Mouse (Mus musculus): Measurements from ENCODE around the gene Ceacam3. TPM values are rescaled to one million over a fixed set of nuclear protein-coding genes. Genes with fewer than 3 reads are reported as not detected.
A peak's percentile ranks its signal among the peaks of the same experiment; 100 is the strongest.
"Not testable (repeated sequence)": the region's sequence is repeated elsewhere in the genome, so short reads cannot be mapped to it uniquely, and the experiment has no call there.

Ceacam3 gene
- not detected in 2 replicates for polyA plus RNA-seq (2014; fragmentation: Nextera tagmentation; extraction: Ambion mirVana)

- 83% methylated on average over 2 of the region's 2 CpGs for WGBS
- H3K36me3 ChIP-seq (ENCODE audit: insufficient read depth) = no peaks in the 10 kb centered on the region
These were observed at the start of gene Ceacam3 for GRCm38 (mm10) chr7:17149931-17150330. Gene Ceacam3, plus strand, starts transcription at chr7:17150282.

GRCm38 (mm10) chr7:17101631-17102030 lies 48.5 kb upstream of the Ceacam3 start:
- not testable (repeated sequence) for H3K9ac ChIP-seq; H3K4me3 ChIP-seq (ENCODE audit: low read depth, low read length); H3K36me3 ChIP-seq (ENCODE audit: insufficient read depth); ATAC-seq (ENCODE audit: insufficient read depth); H3K4me2 ChIP-seq; DNase-seq; H3K4me1 ChIP-seq (ENCODE audit: insufficient read depth); H3K9me3 ChIP-seq (ENCODE audit: low read depth, low read length); H3K27me3 ChIP-seq (ENCODE audit: insufficient read depth, low read length); H3K27ac ChIP-seq (ENCODE audit: low read depth)
- WGBS = 89% methylated on average over 13 of the region's 13 CpGs

More at GRCm38 (mm10) chr7:17149931-17150330, at the start of gene Ceacam3:
- ATAC-seq (ENCODE audit: insufficient read depth) (no peak), DNase-seq (no peak)
- no peak for TF ChIP-seq CTCF (IDR thresholded peaks at IDR 0.05; ENCODE audit: low read depth)
- no peak within 1 kb of the TSS for H3K4me3 ChIP-seq (ENCODE audit: low read depth, low read length)
- no peak within 1 kb of the TSS for H3K4me2 ChIP-seq
- H3K9ac ChIP-seq = no peak within 1 kb of the TSS
- H3K9me3 ChIP-seq (ENCODE audit: low read depth, low read length) = no peaks in the 10 kb centered on the region
- no peaks in the 10 kb centered on the region for H3K27me3 ChIP-seq (ENCODE audit: insufficient read depth, low read length)
- H3K4me1 ChIP-seq (ENCODE audit: insufficient read depth) = no peaks in the 10 kb centered on the region
- H3K27ac ChIP-seq (ENCODE audit: low read depth) = no peak within 1 kb of the TSS

- 63% methylated on average over 1 of the region's 1 CpGs for WGBS
- no peaks in the 10 kb centered on the region for H3K36me3 ChIP-seq (ENCODE audit: insufficient read depth)
- no peak overlapping the region for H3K4me3 ChIP-seq (ENCODE audit: low read depth, low read length)
- H3K9ac ChIP-seq = no peak overlapping the region
- no peaks in the 10 kb centered on the region for H3K9me3 ChIP-seq (ENCODE audit: low read depth, low read length)
- DNase-seq (no peak), ATAC-seq (ENCODE audit: insufficient read depth) (no peak)
- TF ChIP-seq CTCF (IDR thresholded peaks at IDR 0.05; ENCODE audit: low read depth) = no peak
- no peaks in the 10 kb centered on the region for H3K4me1 ChIP-seq (ENCODE audit: insufficient read depth)
- no peak overlapping the region for H3K27ac ChIP-seq (ENCODE audit: low read depth)
- H3K27me3 ChIP-seq (ENCODE audit: insufficient read depth, low read length) = no peaks in the 10 kb centered on the region
- H3K4me2 ChIP-seq = no peak overlapping the region
These were observed 14.8 kb upstream of the Ceacam3 start for GRCm38 (mm10) chr7:17135307-17135706.

- Histone ChIP-seq H3K9ac (no peak overlapping the region), H3K4me3 (ENCODE audit: low read depth, low read length) (no peak overlapping the region), H3K4me2 (no peak overlapping the region), H3K27ac (ENCODE audit: low read depth) (no peak overlapping the region), H3K36me3 (ENCODE audit: insufficient read depth) (no peaks in the 10 kb centered on the region), H3K27me3 (ENCODE audit: insufficient read depth, low read length) (no peaks in the 10 kb centered on the region), H3K4me1 (ENCODE audit: insufficient read depth) (no peaks in the 10 kb centered on the region), H3K9me3 (ENCODE audit: low read depth, low read length) (no peaks in the 10 kb centered on the region)
- WGBS = 43% methylated on average over 2 of the region's 2 CpGs
- ATAC-seq (ENCODE audit: insufficient read depth) (no peak), DNase-seq (peak; percentile 52)
- peak; percentile 52 for TF ChIP-seq CTCF (IDR thresholded peaks at IDR 0.05; ENCODE audit: low read depth)
These were observed 5.6 kb downstream of the Ceacam3 start for GRCm38 (mm10) chr7:17155634-17156033.

GRCm38 (mm10) chr7:17156885-17157677 lies 7.0 kb downstream of the Ceacam3 start:
- no peak for ATAC-seq (ENCODE audit: insufficient read depth)
- Histone ChIP-seq H3K27ac (ENCODE audit: low read depth) (no peak overlapping the region), H3K4me2 (no peak overlapping the region), H3K27me3 (ENCODE audit: insufficient read depth, low read length) (no peaks in the 10 kb centered on the region), H3K36me3 (ENCODE audit: insufficient read depth) (no peaks in the 10 kb centered on the region), H3K4me1 (ENCODE audit: insufficient read depth) (no peaks in the 10 kb centered on the region), H3K9ac (no peak overlapping the region), H3K4me3 (ENCODE audit: low read depth, low read length) (no peak overlapping the region), H3K9me3 (ENCODE audit: low read depth, low read length) (no peaks in the 10 kb centered on the region)
- DNase-seq = no peak
- no peak for TF ChIP-seq CTCF (IDR thresholded peaks at IDR 0.05; ENCODE audit: low read depth)
- 61% methylated on average over 3 of the region's 3 CpGs for WGBS

- TF ChIP-seq CTCF (IDR thresholded peaks at IDR 0.05; ENCODE audit: low read depth) = no peak
- DNase-seq (peak; percentile 59), ATAC-seq (ENCODE audit: insufficient read depth) (no peak; the same call in 1 of the 2 replicates)
- no peaks in the 10 kb centered on the region for H3K9me3 ChIP-seq (ENCODE audit: low read depth, low read length)
- H3K4me3 ChIP-seq (ENCODE audit: low read depth, low read length) = no peak overlapping the region
- H3K9ac ChIP-seq = no peak overlapping the region
- H3K36me3 ChIP-seq (ENCODE audit: insufficient read depth) = no peaks in the 10 kb centered on the region
- H3K27ac ChIP-seq (ENCODE audit: low read depth) = no peak overlapping the region
- no peak overlapping the region for H3K4me2 ChIP-seq
- no peaks in the 10 kb centered on the region for H3K4me1 ChIP-seq (ENCODE audit: insufficient read depth)
- 77% methylated on average over 7 of the region's 7 CpGs for WGBS
- no peaks in the 10 kb centered on the region for H3K27me3 ChIP-seq (ENCODE audit: insufficient read depth, low read length)
These were observed 8.9 kb downstream of the Ceacam3 start for GRCm38 (mm10) chr7:17159011-17159410.

GRCm38 (mm10) chr7:17171827-17172226 lies 21.7 kb downstream of the Ceacam3 start:
- H3K4me2 ChIP-seq = no peak overlapping the region
- H3K9me3 ChIP-seq (ENCODE audit: low read depth, low read length) = no peaks in the 10 kb centered on the region; the same call in 1 of the 2 replicates
- H3K27ac ChIP-seq (ENCODE audit: low read depth) = no peak overlapping the region
- 83% methylated on average over 4 of the region's 4 CpGs for WGBS
- DNase-seq (no peak), ATAC-seq (ENCODE audit: insufficient read depth) (no peak)
- TF ChIP-seq CTCF (IDR thresholded peaks at IDR 0.05; ENCODE audit: low read depth) = no peak
- H3K36me3 ChIP-seq (ENCODE audit: insufficient read depth) = no peaks in the 10 kb centered on the region
- no peak overlapping the region for H3K9ac ChIP-seq
- H3K27me3 ChIP-seq (ENCODE audit: insufficient read depth, low read length) = no peaks in the 10 kb centered on the region
- no peaks in the 10 kb centered on the region for H3K4me1 ChIP-seq (ENCODE audit: insufficient read depth)
- H3K4me3 ChIP-seq (ENCODE audit: low read depth, low read length) = no peak overlapping the region
